Mouse (Mus musculus) liver, adult 2 months (tissue): ENCODE results near the gene Pvrig.

ENCODE experiments used
- CTCF ChIP-seq: fragments of 200-500 bp; IDR thresholded peaks from 2 replicates; pipeline ENCODE4 v1.5.1; 2011; ENCODE audit warnings: low read depth, low read length, control low read depth
- POLR2A ChIP-seq: fragments of 200-500 bp; IDR thresholded peaks from 2 replicates; pipeline ENCODE4 v1.6.1; 2011; ENCODE audit warnings: low read length, control low read depth; ENCODE audit not compliant: insufficient read depth; ENCODE audit errors: extremely low read depth

DNA sequence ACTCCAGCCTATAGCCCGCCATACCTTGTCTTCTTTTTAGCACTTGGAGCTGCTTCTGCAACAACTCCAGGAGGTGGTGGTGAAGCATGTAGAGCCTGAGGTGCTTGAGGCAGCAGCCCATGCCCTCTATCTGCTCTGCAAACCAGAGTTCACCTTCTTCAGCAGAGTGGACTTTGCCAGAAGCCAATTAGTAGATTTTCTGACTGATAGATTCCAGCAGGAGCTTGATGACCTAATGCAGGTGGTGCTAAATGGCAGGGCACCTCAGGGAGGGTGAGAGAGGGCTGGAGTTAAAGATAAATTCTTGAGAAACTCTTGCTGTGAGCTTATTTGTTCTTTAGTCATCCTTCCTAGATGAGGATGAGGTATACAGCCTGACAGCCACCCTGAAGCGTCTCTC, 42.1 kb upstream of the Pvrig start:
- TF ChIP-seq CTCF (no peak), POLR2A (no peak)
